Mouse (Mus musculus): ENCODE measurements around the gene Ap2s1. TPM values are rescaled to one million over a fixed set of nuclear protein-coding genes. Genes with fewer than 3 reads are reported as not detected.
"Not testable (repeated sequence)": the region's sequence is repeated elsewhere in the genome, so short reads cannot be mapped to it uniquely, and the experiment has no call there.

Gene Ap2s1
- total RNA-seq (2021) = 100 to 1,000 TPM; 237 to 271 TPM
- long read RNA-seq, experiment 1, transcript Ap2s1-201 (5 exons, 836 nt) = major isoform, 89 of 95 reads
- long read RNA-seq, experiment 1, partial matches to known transcripts = 1 of 95 reads
- long read RNA-seq, experiment 1, other reads (novel, unspliced or antisense) = 4 of 95 reads
- long read RNA-seq, experiment 2, transcript Ap2s1-201 (5 exons, 836 nt) = major isoform, 146 of 155 reads
- long read RNA-seq, experiment 2, partial matches to known transcripts = 1 of 155 reads
- long read RNA-seq, experiment 2, other reads (novel, unspliced or antisense) = 6 of 155 reads

DNA sequence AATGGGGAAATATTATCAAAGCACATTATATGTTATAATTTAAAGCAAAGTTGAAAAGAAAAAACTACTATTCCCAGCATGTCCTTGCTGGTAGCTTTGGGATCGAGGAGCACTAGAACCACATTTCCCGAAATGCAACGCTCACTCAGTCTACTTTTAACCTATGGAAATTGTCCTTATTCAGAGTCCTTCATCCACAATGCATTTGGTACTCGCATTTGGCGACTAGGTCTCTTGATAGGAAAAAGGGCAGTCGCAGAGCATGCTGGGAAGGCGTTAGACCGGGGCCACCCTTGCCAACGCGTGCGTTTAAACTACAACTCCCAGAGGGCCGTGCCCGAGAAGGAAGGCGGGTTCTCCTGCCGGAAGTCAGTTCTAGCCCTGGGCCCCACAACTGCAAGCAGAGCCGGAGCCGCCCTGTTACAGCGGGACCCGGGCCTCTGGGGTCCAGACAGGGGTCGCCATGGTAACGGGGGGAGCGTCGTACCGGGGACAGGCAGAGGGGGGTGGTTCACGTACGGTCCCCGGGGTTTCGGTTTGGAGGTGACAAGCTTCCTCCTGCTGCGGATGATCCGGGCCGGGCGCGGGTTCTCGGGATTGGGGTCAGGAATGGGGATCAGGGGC lies at the start of gene Ap2s1:
Gene Ap2s1 (plus strand): TSS at position 338 of the 624 bp plus-strand sequence.
- DNase-seq (ENCODE audit: low spot score in 2 of 2) = peak; percentile 97 to 99
- H3K27ac ChIP-seq = peak within 1 kb of the TSS; percentile 82
- TF ChIP-seq CTCF (conservative IDR thresholded peaks at IDR 0.05) = no peak
- peak within 1 kb of the TSS; percentile 64 for H3K4me3 ChIP-seq

GRCm38 (mm10) chr7:16689196-16689595 lies 49.0 kb upstream of the Ap2s1 start:
- TF ChIP-seq CTCF (conservative IDR thresholded peaks at IDR 0.05) = no peak

GRCm38 (mm10) chr7:16695025-16695424 lies 43.2 kb upstream of the Ap2s1 start:
- Histone ChIP-seq H3K27ac (no peak overlapping the region), H3K4me3 (no peak overlapping the region)
- peak; percentile 78 for TF ChIP-seq CTCF (conservative IDR thresholded peaks at IDR 0.05)
- DNase-seq (ENCODE audit: low spot score in 2 of 2) = peak in 1 of 2 experiments; percentile 39

More at GRCm38 (mm10) chr7:16689196-16689595, 49.0 kb upstream of the Ap2s1 start:
- Histone ChIP-seq H3K27ac (no peak overlapping the region), H3K4me3 (no peak overlapping the region)
- DNase-seq (ENCODE audit: low spot score in 2 of 2) = no peak

DNA sequence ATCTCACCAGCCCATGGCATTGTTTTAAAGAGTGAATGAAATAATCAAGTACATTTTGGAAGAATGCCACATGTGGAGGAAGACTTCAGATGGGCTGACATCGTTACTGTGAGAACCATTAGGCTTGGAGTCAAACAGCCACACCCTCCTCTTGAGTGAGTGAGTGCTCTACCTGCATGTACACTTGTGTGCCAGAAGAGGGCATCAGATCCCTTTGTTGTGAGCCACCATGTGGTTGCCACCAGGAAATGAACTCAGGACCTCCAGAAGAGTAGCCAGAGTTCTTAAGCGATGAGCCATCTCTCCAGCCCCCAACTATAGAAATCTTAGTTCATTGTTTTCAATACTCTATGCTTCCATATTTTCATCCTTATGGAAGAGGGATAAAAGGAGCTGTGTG lies 39.2 kb upstream of the Ap2s1 start:
- no peak overlapping the region for H3K4me3 ChIP-seq
- TF ChIP-seq CTCF (conservative IDR thresholded peaks at IDR 0.05) = peak; percentile 65
- no peak for DNase-seq (ENCODE audit: low spot score in 2 of 2)
- no peak overlapping the region for H3K27ac ChIP-seq

DNA sequence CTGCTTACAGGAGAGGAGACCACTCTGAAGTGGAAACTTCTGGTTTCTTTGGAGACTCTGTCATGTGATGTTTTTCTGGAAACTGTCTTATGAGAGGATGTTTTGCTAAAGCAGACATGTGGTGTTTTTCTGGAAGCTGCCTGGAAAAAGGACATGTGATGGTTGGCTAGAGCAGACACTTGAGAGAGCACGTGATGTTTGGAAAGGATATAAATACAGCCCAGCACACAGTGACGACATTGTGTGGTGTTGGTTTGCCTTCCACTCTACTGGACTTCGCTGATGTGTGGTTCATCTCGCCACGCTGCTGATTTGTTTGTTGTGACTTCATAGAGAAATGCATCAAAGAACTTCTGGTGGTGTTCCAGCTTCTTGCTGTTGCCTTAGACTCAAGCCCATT lies 37.6 kb upstream of the Ap2s1 start:
- DNase-seq (ENCODE audit: low spot score in 2 of 2) = no peak
- Histone ChIP-seq H3K4me3 (no peak overlapping the region), H3K27ac (no peak overlapping the region)
- no peak for TF ChIP-seq CTCF (conservative IDR thresholded peaks at IDR 0.05)

GRCm38 (mm10) chr7:16706385-16706784 lies 31.8 kb upstream of the Ap2s1 start:
- H3K27ac ChIP-seq = no peak overlapping the region
- peak; percentile 17 to 24 for DNase-seq (ENCODE audit: low spot score in 2 of 2)
- H3K4me3 ChIP-seq = no peak overlapping the region
- TF ChIP-seq CTCF (conservative IDR thresholded peaks at IDR 0.05) = no peak

DNA sequence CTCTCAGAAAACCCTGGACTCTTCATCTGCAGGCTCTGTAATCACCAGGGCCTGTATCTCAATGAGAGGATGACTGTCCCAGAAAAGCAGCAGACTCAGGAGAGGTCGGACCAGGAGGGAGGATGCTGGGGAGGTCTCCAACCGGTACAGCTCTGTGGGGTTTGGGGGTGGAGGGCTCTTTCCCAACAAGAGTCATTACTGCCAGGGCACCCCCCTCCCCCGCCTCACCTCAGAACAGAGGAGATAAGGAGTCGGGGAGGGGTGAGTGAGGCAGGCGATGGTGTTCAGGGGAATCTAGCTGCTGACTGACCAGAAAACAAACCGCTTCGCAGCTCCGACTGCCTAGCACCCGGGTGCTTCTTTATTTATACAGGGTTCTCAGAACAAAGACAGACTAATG lies 30.0 kb upstream of the Ap2s1 start:
- DNase-seq (ENCODE audit: low spot score in 2 of 2) = no peak
- H3K4me3 ChIP-seq = no peak overlapping the region
- H3K27ac ChIP-seq = no peak overlapping the region
- TF ChIP-seq CTCF (conservative IDR thresholded peaks at IDR 0.05) = no peak

DNA sequence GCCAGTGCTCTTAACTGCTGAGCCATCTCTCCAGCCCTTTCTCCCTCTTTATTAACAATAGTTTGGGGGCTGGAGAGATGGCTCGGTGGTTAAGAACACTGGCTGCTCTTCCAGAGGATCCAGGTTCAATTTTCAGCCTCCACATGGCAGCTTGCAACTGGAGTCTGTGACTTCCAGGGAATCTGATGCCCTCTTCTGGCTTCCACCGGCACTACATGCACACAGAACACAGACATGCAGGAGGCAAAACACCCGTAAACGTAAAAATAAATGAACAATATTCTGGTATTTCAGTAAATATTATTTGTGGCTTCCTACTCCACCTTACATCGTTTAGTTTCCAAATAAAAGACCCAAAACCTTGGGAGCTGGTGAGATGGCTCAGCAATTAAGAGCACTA lies 27.6 kb upstream of the Ap2s1 start:
- peak; percentile 47 for TF ChIP-seq CTCF (conservative IDR thresholded peaks at IDR 0.05)
- H3K4me3 ChIP-seq = no peak overlapping the region
- DNase-seq (ENCODE audit: low spot score in 2 of 2) = no peak
- no peak overlapping the region for H3K27ac ChIP-seq

- TF ChIP-seq CTCF (conservative IDR thresholded peaks at IDR 0.05) = 0 out of 2 replicates have a peak, but pooled peaks have one; percentile 8
- Histone ChIP-seq H3K27ac (no peak overlapping the region), H3K4me3 (no peak overlapping the region)
- DNase-seq (ENCODE audit: low spot score in 2 of 2) = no peak
Measured at GRCm38 (mm10) chr7:16712633-16713415, 25.4 kb upstream of the Ap2s1 start.

GRCm38 (mm10) chr7:16716456-16717152 lies 21.6 kb upstream of the Ap2s1 start:
- DNase-seq (ENCODE audit: low spot score in 2 of 2); H3K27ac ChIP-seq; H3K4me3 ChIP-seq: not testable (repeated sequence)

DNA sequence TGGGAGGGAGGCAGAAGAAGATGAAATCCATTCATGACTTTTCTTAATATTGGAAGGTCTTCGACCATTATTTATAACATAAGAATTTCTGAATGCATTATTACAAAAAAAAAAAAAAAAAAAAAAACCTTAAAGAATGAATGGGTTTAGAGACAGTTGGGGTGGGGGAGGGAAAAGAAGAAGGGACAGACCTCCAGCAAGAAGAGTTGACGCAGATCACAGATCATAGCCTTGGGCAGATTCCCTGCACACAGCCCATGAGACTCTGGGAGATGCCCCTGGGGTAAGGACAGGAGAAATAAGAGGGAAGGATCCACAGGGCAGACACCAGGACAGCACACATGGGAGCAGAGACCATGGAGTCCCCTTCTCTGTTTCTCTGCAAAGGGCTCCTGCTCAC lies 16.6 kb upstream of the Ap2s1 start, which contains the start of gene Ceacam9:
Gene Ceacam9 (plus strand): TSS at position 301 of the 400 bp plus-strand sequence.
- no peak within 1 kb of the TSS for H3K27ac ChIP-seq
- no peak for TF ChIP-seq CTCF (conservative IDR thresholded peaks at IDR 0.05)
- no peak for DNase-seq (ENCODE audit: low spot score in 2 of 2)
- no peak within 1 kb of the TSS for H3K4me3 ChIP-seq

- not testable (repeated sequence) for H3K27ac ChIP-seq; H3K4me3 ChIP-seq; DNase-seq (ENCODE audit: low spot score in 2 of 2)
Measured at GRCm38 (mm10) chr7:16722490-16722889, 15.7 kb upstream of the Ap2s1 start.

Measured in layer of hippocampus, adult 2 months (tissue).